Mouse (Mus musculus) hindbrain, embryonic 13.5 days (tissue): ENCODE results near the gene Macrod2. TPM values are rescaled to one million over a fixed set of nuclear protein-coding genes. Genes with fewer than 3 reads are reported as not detected.

ENCODE experiments used
- ATAC-seq: fragments of 200-750 bp; cut with Nextera tagmentation; 2 replicates; pipeline ENCODE4 v1.8.0; 2017; ENCODE audit warnings: moderate TSS enrichment; ENCODE audit not compliant: low FRiP score
- H3K27ac ChIP-seq: fragments of 300-500 bp; sonication (generic); 2 replicates; pipeline ENCODE4 v1.5.1; 2015; ENCODE audit warnings: inconsistent platforms, mild to moderate bottlenecking, moderate library complexity
- H3K27me3 ChIP-seq: fragments of 300-500 bp; sonication (generic); 2 replicates; pipeline ENCODE4 v1.6.1; 2015; ENCODE audit warnings: mild to moderate bottlenecking, inconsistent platforms
- H3K36me3 ChIP-seq: fragments of 300-500 bp; sonication (generic); 2 replicates; pipeline ENCODE4 v1.6.1; 2015; ENCODE audit warnings: mild to moderate bottlenecking, inconsistent platforms
- H3K4me1 ChIP-seq: fragments of 300-500 bp; sonication (generic); replicated peaks from 2 replicates; pipeline ENCODE4 v1.6.1; 2015; ENCODE audit warnings: inconsistent platforms
- H3K4me2 ChIP-seq: fragments of 300-500 bp; sonication (generic); 2 replicates; pipeline ENCODE4 v1.6.1; 2015; ENCODE audit warnings: inconsistent platforms, mild to moderate bottlenecking, moderate library complexity
- H3K4me3 ChIP-seq: fragments of 300-500 bp; sonication (generic); 2 replicates; pipeline ENCODE4 v1.5.1; 2015; ENCODE audit warnings: mild to moderate bottlenecking, inconsistent platforms
- H3K9ac ChIP-seq: fragments of 300-500 bp; sonication (generic); 2 replicates; pipeline ENCODE4 v1.6.1; 2015; ENCODE audit warnings: mild to moderate bottlenecking, inconsistent platforms
- H3K9me3 ChIP-seq: fragments of 300-500 bp; sonication (generic); 2 replicates; pipeline ENCODE4 v1.6.1; 2016; ENCODE audit warnings: inconsistent platforms
- WGBS: fragments of 180-500 bp; shearing (Covaris S2); methylation state at CpG from one replicate; pipeline ENCODE4 v1.1.7; 2015; 5-methylcytosine and 5-hydroxymethylcytosine counted together
- polyA plus RNA-seq: library from polyadenylated mRNA; unstranded; fragments of >200 nt; fragmentation: Nextera tagmentation; extraction: Ambion mirVana; gene quantifications from 2 replicates; pipeline ENCODE4 v1.2.1, GENCODE M21; 2015

Macrod2 gene
- polyA plus RNA-seq, 1 experiment from 2014 or later: 74.7 TPM

- Histone ChIP-seq H3K36me3 (no peaks in the 10 kb centered on the region), H3K4me1 (no peaks in the 10 kb centered on the region), H3K9ac (no peak overlapping the region), H3K4me3 (no peak overlapping the region), H3K27ac (no peak overlapping the region), H3K4me2 (no peak overlapping the region), H3K9me3 (no peaks in the 10 kb centered on the region), H3K27me3 (no peaks in the 10 kb centered on the region)
- 80% methylated on average over 2 of the region's 2 CpGs for WGBS
- ATAC-seq: no peak
These were observed 1949.6 kb downstream of the Macrod2 start for GRCm38 (mm10) chr2:142344758-142345157.

- Histone ChIP-seq H3K27ac (no peak overlapping the region), H3K4me2 (no peak overlapping the region), H3K4me1 (no peaks in the 10 kb centered on the region), H3K9me3 (no peaks in the 10 kb centered on the region), H3K36me3 (no peaks in the 10 kb centered on the region), H3K4me3 (no peak overlapping the region), H3K9ac (no peak overlapping the region), H3K27me3 (no peaks in the 10 kb centered on the region)
- no peak for ATAC-seq
These were observed 1954.7 kb downstream of the Macrod2 start for GRCm38 (mm10) chr2:142349805-142350204.

- H3K9ac ChIP-seq: no peak overlapping the region
- H3K27ac ChIP-seq: no peak overlapping the region
- no peak overlapping the region for H3K4me2 ChIP-seq
- no peaks in the 10 kb centered on the region for H3K27me3 ChIP-seq
- no peaks in the 10 kb centered on the region for H3K9me3 ChIP-seq
- peaks cover 6% of the 10 kb centered on the region for H3K4me1 ChIP-seq
- no peaks in the 10 kb centered on the region for H3K36me3 ChIP-seq
- ATAC-seq: peak; percentile 77
- 5% methylated on average over 5 of the region's 5 CpGs for WGBS
- H3K4me3 ChIP-seq: no peak overlapping the region
These were observed 1967.8 kb downstream of the Macrod2 start for GRCm38 (mm10) chr2:142362888-142363287.

- H3K27ac ChIP-seq: no peak overlapping the region
- no peaks in the 10 kb centered on the region for H3K27me3 ChIP-seq
- no peak for ATAC-seq
- no peak overlapping the region for H3K4me3 ChIP-seq
- H3K4me1 ChIP-seq: no peaks in the 10 kb centered on the region
- no peaks in the 10 kb centered on the region for H3K36me3 ChIP-seq
- 20% methylated on average over 3 of the region's 3 CpGs for WGBS
- no peak overlapping the region for H3K4me2 ChIP-seq
- H3K9ac ChIP-seq: no peak overlapping the region
- no peaks in the 10 kb centered on the region for H3K9me3 ChIP-seq
These were observed 1978.9 kb downstream of the Macrod2 start for GRCm38 (mm10) chr2:142373978-142374377.

GRCm38 (mm10) chr2:142380563-142380962 lies 1985.5 kb downstream of the Macrod2 start:
- no peak overlapping the region for H3K27ac ChIP-seq
- no peaks in the 10 kb centered on the region for H3K9me3 ChIP-seq
- ATAC-seq: no peak
- H3K9ac ChIP-seq: no peak overlapping the region
- H3K4me2 ChIP-seq: no peak overlapping the region
- no peaks in the 10 kb centered on the region for H3K27me3 ChIP-seq
- no peak overlapping the region for H3K4me3 ChIP-seq
- H3K36me3 ChIP-seq: no peaks in the 10 kb centered on the region
- WGBS: 81% methylated on average over 2 of the region's 2 CpGs
- H3K4me1 ChIP-seq: no peaks in the 10 kb centered on the region

GRCm38 (mm10) chr2:142381081-142381579 lies 1986.0 kb downstream of the Macrod2 start:
- Histone ChIP-seq H3K27me3 (no peaks in the 10 kb centered on the region), H3K4me2 (no peak overlapping the region), H3K9me3 (no peaks in the 10 kb centered on the region), H3K36me3 (no peaks in the 10 kb centered on the region), H3K27ac (no peak overlapping the region), H3K4me3 (no peak overlapping the region), H3K9ac (no peak overlapping the region), H3K4me1 (no peaks in the 10 kb centered on the region)
- no peak for ATAC-seq
- WGBS: 97% methylated on average over 2 of the region's 2 CpGs

GRCm38 (mm10) chr2:142393546-142393945 lies 1998.4 kb downstream of the Macrod2 start:
- H3K36me3 ChIP-seq: no peaks in the 10 kb centered on the region

GRCm38 (mm10) chr2:142399490-142399889 lies 2004.4 kb downstream of the Macrod2 start:
- WGBS: 34% methylated on average over 1 of the region's 1 CpGs

More at GRCm38 (mm10) chr2:142393546-142393945, 1998.4 kb downstream of the Macrod2 start:
- no peaks in the 10 kb centered on the region for H3K9me3 ChIP-seq
- H3K4me2 ChIP-seq: no peak overlapping the region
- ATAC-seq: no peak
- H3K4me3 ChIP-seq: no peak overlapping the region
- no peak overlapping the region for H3K9ac ChIP-seq
- H3K4me1 ChIP-seq: 0 out of 2 replicates have a peak, but pooled peaks cover 3% of the 10 kb centered on the region
- no peak overlapping the region for H3K27ac ChIP-seq
- no peaks in the 10 kb centered on the region for H3K27me3 ChIP-seq

GRCm38 (mm10) chr2:142400781-142401180 lies 2005.7 kb downstream of the Macrod2 start:
- no peaks in the 10 kb centered on the region for H3K36me3 ChIP-seq
- no peak overlapping the region for H3K4me2 ChIP-seq
- H3K4me3 ChIP-seq: no peak overlapping the region
- 81% methylated on average over 4 of the region's 4 CpGs for WGBS
- H3K9ac ChIP-seq: no peak overlapping the region
- no peak for ATAC-seq
- H3K27me3 ChIP-seq: no peaks in the 10 kb centered on the region
- H3K4me1 ChIP-seq: peaks cover 8% of the 10 kb centered on the region; the same call in 1 of the 2 replicates
- no peaks in the 10 kb centered on the region for H3K9me3 ChIP-seq
- no peak overlapping the region for H3K27ac ChIP-seq

More at GRCm38 (mm10) chr2:142399490-142399889, 2004.4 kb downstream of the Macrod2 start:
- H3K36me3 ChIP-seq: no peaks in the 10 kb centered on the region
- no peak for ATAC-seq
- no peak overlapping the region for H3K27ac ChIP-seq
- peaks cover 8% of the 10 kb centered on the region; the same call in 1 of the 2 replicates for H3K4me1 ChIP-seq
- no peaks in the 10 kb centered on the region for H3K9me3 ChIP-seq
- no peak overlapping the region for H3K9ac ChIP-seq
- no peak overlapping the region for H3K4me2 ChIP-seq
- no peaks in the 10 kb centered on the region for H3K27me3 ChIP-seq
- H3K4me3 ChIP-seq: no peak overlapping the region

GRCm38 (mm10) chr2:142401359-142401758 lies 2006.2 kb downstream of the Macrod2 start:
- no peaks in the 10 kb centered on the region for H3K9me3 ChIP-seq
- H3K27me3 ChIP-seq: no peaks in the 10 kb centered on the region
- WGBS: 76% methylated on average over 3 of the region's 3 CpGs
- no peaks in the 10 kb centered on the region for H3K36me3 ChIP-seq
- H3K4me1 ChIP-seq: peaks cover 8% of the 10 kb centered on the region; the same call in 1 of the 2 replicates
- no peak for ATAC-seq
- H3K27ac ChIP-seq: no peak overlapping the region
- no peak overlapping the region for H3K9ac ChIP-seq
- H3K4me2 ChIP-seq: no peak overlapping the region
- no peak overlapping the region for H3K4me3 ChIP-seq

- Histone ChIP-seq H3K4me2 (no peak overlapping the region), H3K4me1 (peaks cover 8% of the 10 kb centered on the region; the same call in 1 of the 2 replicates), H3K36me3 (no peaks in the 10 kb centered on the region), H3K4me3 (no peak overlapping the region), H3K9ac (no peak overlapping the region), H3K27ac (no peak overlapping the region), H3K27me3 (no peaks in the 10 kb centered on the region), H3K9me3 (no peaks in the 10 kb centered on the region)
- no peak for ATAC-seq
These were observed 2008.3 kb downstream of the Macrod2 start for GRCm38 (mm10) chr2:142403394-142403793.

- H3K4me3 ChIP-seq: no peak overlapping the region
- H3K27ac ChIP-seq: no peak overlapping the region
- H3K9me3 ChIP-seq: no peaks in the 10 kb centered on the region
- H3K9ac ChIP-seq: no peak overlapping the region
- no peaks in the 10 kb centered on the region for H3K27me3 ChIP-seq
- ATAC-seq: 0 out of 2 replicates have a peak, but pooled peaks have one; percentile 44
- H3K36me3 ChIP-seq: no peaks in the 10 kb centered on the region
- 53% methylated on average over 6 of the region's 6 CpGs for WGBS
- H3K4me2 ChIP-seq: no peak overlapping the region
- H3K4me1 ChIP-seq: peaks cover 8% of the 10 kb centered on the region; the same call in 1 of the 2 replicates
These were observed 2009.2 kb downstream of the Macrod2 start for GRCm38 (mm10) chr2:142404321-142404720.

GRCm38 (mm10) chr2:142407341-142407740 lies 2012.2 kb downstream of the Macrod2 start:
- Histone ChIP-seq H3K4me1 (peaks cover 3% of the 10 kb centered on the region; the same call in 1 of the 2 replicates), H3K4me3 (no peak overlapping the region), H3K9ac (no peak overlapping the region), H3K9me3 (no peaks in the 10 kb centered on the region), H3K27me3 (no peaks in the 10 kb centered on the region), H3K27ac (no peak overlapping the region), H3K4me2 (no peak overlapping the region), H3K36me3 (no peaks in the 10 kb centered on the region)
- no peak for ATAC-seq
